In genomic region chr3:97225231-97225630, GRCm38 (mm10) we compare ENCODE assay signal across 12 mouse cellular contexts.
DNase-seq lines count a peak whose midpoint lies in the region; ATAC-seq lines count a peak whose summit lies in the region.
"Had no signal": no experiment of that assay in that cellular context is flagged by ENCODE, and none has a peak within 500 bp of the region (broad histone marks: within the 10 kb centered on the region; RNA-seq: fewer than 3 reads in every experiment).

No protein-coding gene starts in this region.

- H3K9me3 ChIP-seq in heart, embryonic 10.5 days = no peaks in the 10 kb centered on the region
- no peaks in the 10 kb centered on the region for H3K9me3 ChIP-seq in kidney, embryonic 15.5 days (replicated peaks)
- H3K9me3 ChIP-seq in kidney, embryonic 14.5 days (ENCODE audit: control insufficient read depth, low read length) = no peaks in the 10 kb centered on the region
- H3K9me3 ChIP-seq in embryonic facial prominence, embryonic 13.5 days = no peaks in the 10 kb centered on the region

- no peak for ATAC-seq in kidney, embryonic 15.5 days (replicated peaks; ENCODE audit: low FRiP score)
- no peak for ATAC-seq in kidney, embryonic 14.5 days (ENCODE audit: low FRiP score, low TSS enrichment)
- no peak for ATAC-seq in embryonic facial prominence, embryonic 13.5 days (ENCODE audit: insufficient number of reproducible peaks, insufficient read depth, low FRiP score, low TSS enrichment, low read depth)
- ATAC-seq: hindbrain, postnatal 0 days had no signal

- intact Hi-C loops in heart, postnatal 36 days (cut with DNase I) = loop anchor here (2.0 to 5.0 kb wide), 2 partner anchors 22 to 432 kb away; partner anchors contain the start of gene Prkab2

- H3K9ac ChIP-seq in kidney, embryonic 15.5 days = no peak overlapping the region
- no peak overlapping the region for H3K9ac ChIP-seq in kidney, embryonic 14.5 days (ENCODE audit: low read depth, low read length)
- H3K9ac ChIP-seq in embryonic facial prominence, embryonic 13.5 days = no peak overlapping the region

- peaks cover 36% of the 10 kb centered on the region for H3K36me3 ChIP-seq in heart, embryonic 10.5 days
- H3K36me3 ChIP-seq in kidney, embryonic 15.5 days = peaks cover 37% of the 10 kb centered on the region
- H3K36me3 ChIP-seq in kidney, embryonic 14.5 days (ENCODE audit: control insufficient read depth, insufficient read depth, low read length) = peaks cover 20% of the 10 kb centered on the region; the same call in 1 of the 2 replicates
- peaks cover 34% of the 10 kb centered on the region for H3K36me3 ChIP-seq in embryonic facial prominence, embryonic 13.5 days

- H3K4me3 ChIP-seq in heart, embryonic 10.5 days = peak overlapping the region; percentile 88; the same call in 1 of the 2 replicates
- H3K4me3 ChIP-seq in kidney, embryonic 15.5 days (replicated peaks) = no peak overlapping the region
- no peak overlapping the region for H3K4me3 ChIP-seq in kidney, embryonic 14.5 days (ENCODE audit: low read length)
- no peak overlapping the region for H3K4me3 ChIP-seq in embryonic facial prominence, embryonic 13.5 days
- H3K4me3 ChIP-seq: erythroblast, embryonic 14.5 days had no signal

- no peaks in the 10 kb centered on the region for H3K27me3 ChIP-seq in heart, embryonic 10.5 days (ENCODE audit: insufficient read depth, poor library complexity, severe bottlenecking)
- H3K27me3 ChIP-seq in kidney, embryonic 15.5 days = no peaks in the 10 kb centered on the region
- H3K27me3 ChIP-seq in kidney, embryonic 14.5 days (ENCODE audit: control insufficient read depth, insufficient read depth, low read length) = no peaks in the 10 kb centered on the region
- no peaks in the 10 kb centered on the region for H3K27me3 ChIP-seq in embryonic facial prominence, embryonic 13.5 days

- peaks cover 39% of the 10 kb centered on the region for H3K4me1 ChIP-seq in heart, embryonic 10.5 days
- H3K4me1 ChIP-seq in kidney, embryonic 15.5 days = peaks cover 30% of the 10 kb centered on the region
- peaks cover 15% of the 10 kb centered on the region for H3K4me1 ChIP-seq in kidney, embryonic 14.5 days (ENCODE audit: control insufficient read depth, insufficient read depth, low read length)
- peaks cover 43% of the 10 kb centered on the region for H3K4me1 ChIP-seq in embryonic facial prominence, embryonic 13.5 days

- 78% methylated on average over 5 of the region's 5 CpGs for WGBS in heart, embryonic 10.5 days
- WGBS in kidney, embryonic 15.5 days = 72% methylated on average over 5 of the region's 5 CpGs
- WGBS in kidney, embryonic 14.5 days = 82% methylated on average over 5 of the region's 5 CpGs
- 66% methylated on average over 5 of the region's 5 CpGs for WGBS in embryonic facial prominence, embryonic 13.5 days

- 0 out of 2 replicates have a peak overlapping the region, but pooled peaks have one; percentile 22 for H3K27ac ChIP-seq in heart, embryonic 10.5 days
- H3K27ac ChIP-seq in kidney, embryonic 15.5 days = peak overlapping the region; percentile 45; the same call in 1 of the 2 replicates
- no peak overlapping the region for H3K27ac ChIP-seq in kidney, embryonic 14.5 days (ENCODE audit: low read depth, low read length)
- H3K27ac ChIP-seq in embryonic facial prominence, embryonic 13.5 days = no peak overlapping the region
- H3K27ac ChIP-seq: hindbrain, postnatal 0 days had no signal

- no peak for DNase-seq in heart, embryonic 10.5 days (ENCODE audit: low spot score)
- DNase-seq in heart, postnatal 36 days = no peak
- peak; percentile 19 for DNase-seq in 416B (ENCODE audit: low read depth)
- DNase-seq in layer of hippocampus, postnatal 36 days = no peak
- DNase-seq in left cerebral cortex, adult 18-20 months (ENCODE audit: low spot score in 2 of 2) = no peak
- DNase-seq: cerebellum, adult 11-12 months; gastrocnemius, postnatal 25 days had no signal

- 0 out of 2 replicates have a peak overlapping the region, but pooled peaks have one; percentile 85 for H3K4me2 ChIP-seq in kidney, embryonic 15.5 days
- no peak overlapping the region for H3K4me2 ChIP-seq in kidney, embryonic 14.5 days (replicated peaks; ENCODE audit: low read depth, low read length)
- H3K4me2 ChIP-seq in embryonic facial prominence, embryonic 13.5 days = peak overlapping the region; percentile 85

Comparison
In these comparisons a context has a peak if more than half of its experiments do, and no peak if none do; other contexts are left out.
1. H3K27ac ChIP-seq: peak in heart, embryonic 10.5 days (single experiment) and kidney, embryonic 15.5 days (single experiment); none in kidney, embryonic 14.5 days (single experiment) and embryonic facial prominence, embryonic 13.5 days (single experiment).